Mouse (Mus musculus) forebrain, embryonic 13.5 days (tissue): Measurements from ENCODE around the gene ccdc198. TPM values are rescaled to one million over a fixed set of nuclear protein-coding genes. Genes with fewer than 3 reads are reported as not detected.

Experiments
- ATAC-seq: fragments of 200-750 bp; cut with Nextera tagmentation; 2 replicates; pipeline ENCODE4 v1.8.0; 2017
- H3K27ac ChIP-seq: fragments of 300-500 bp; sonication (generic); 2 replicates; pipeline ENCODE4 v1.5.1; 2015; ENCODE audit warnings: inconsistent platforms, mild to moderate bottlenecking, moderate library complexity
- H3K27me3 ChIP-seq: fragments of 300-500 bp; sonication (generic); 2 replicates; pipeline ENCODE4 v1.6.1; 2015; ENCODE audit warnings: mild to moderate bottlenecking, inconsistent platforms
- H3K36me3 ChIP-seq: fragments of 300-500 bp; sonication (generic); 2 replicates; pipeline ENCODE4 v1.6.1; 2015; ENCODE audit warnings: mild to moderate bottlenecking, inconsistent platforms; ENCODE audit not compliant: poor library complexity, severe bottlenecking
- H3K4me1 ChIP-seq: fragments of 300-500 bp; sonication (generic); 2 replicates; pipeline ENCODE4 v1.6.1; 2015; ENCODE audit warnings: inconsistent platforms
- H3K4me2 ChIP-seq: fragments of 300-500 bp; sonication (generic); 2 replicates; pipeline ENCODE4 v1.6.1; 2015; ENCODE audit warnings: inconsistent platforms, mild to moderate bottlenecking, moderate library complexity
- H3K4me3 ChIP-seq: fragments of 300-500 bp; sonication (generic); 2 replicates; pipeline ENCODE4 v1.5.1; 2015; ENCODE audit warnings: mild to moderate bottlenecking, inconsistent platforms
- H3K9ac ChIP-seq: fragments of 300-500 bp; sonication (generic); 2 replicates; pipeline ENCODE4 v1.6.1; 2015; ENCODE audit warnings: mild to moderate bottlenecking, inconsistent platforms
- H3K9me3 ChIP-seq: fragments of 300-500 bp; sonication (generic); replicated peaks from 2 replicates; pipeline ENCODE4 v1.6.1; 2016; ENCODE audit warnings: inconsistent platforms
- WGBS: fragments of 180-500 bp; shearing (Covaris S2); methylation state at CpG from one replicate; pipeline ENCODE4 v1.1.7; 2015; 5-methylcytosine and 5-hydroxymethylcytosine counted together
- polyA plus RNA-seq: library from polyadenylated mRNA; unstranded; fragments of >200 nt; fragmentation: Nextera tagmentation; extraction: Ambion mirVana; gene quantifications from 2 replicates; pipeline ENCODE4 v1.2.1, GENCODE M21; 2015

ccdc198 gene
- polyA plus RNA-seq, 1 experiment from 2014 or later: 0.09 TPM

GRCm38 (mm10) chr14:49173290-49174135 lies 71.8 kb downstream of the ccdc198 start:
- 59% methylated on average over 16 of the region's 16 CpGs for WGBS
- peak overlapping the region; percentile 92 for H3K4me2 ChIP-seq
- H3K9ac ChIP-seq: peak overlapping the region; percentile 98
- peak overlapping the region; percentile 95 for H3K4me3 ChIP-seq
- no peaks in the 10 kb centered on the region for H3K27me3 ChIP-seq
- ATAC-seq: no peak
- peaks cover 21% of the 10 kb centered on the region for H3K4me1 ChIP-seq
- peak overlapping the region; percentile 75; the same call in 1 of the 2 replicates for H3K27ac ChIP-seq
- H3K9me3 ChIP-seq: no peaks in the 10 kb centered on the region
- peaks cover 3% of the 10 kb centered on the region; the same call in 1 of the 2 replicates for H3K36me3 ChIP-seq

GRCm38 (mm10) chr14:49172582-49172988 lies 72.7 kb downstream of the ccdc198 start:
- H3K4me2 ChIP-seq: peak overlapping the region; percentile 92
- no peaks in the 10 kb centered on the region for H3K36me3 ChIP-seq
- peak overlapping the region; percentile 95 for H3K4me3 ChIP-seq
- H3K9ac ChIP-seq: peak overlapping the region; percentile 98
- H3K9me3 ChIP-seq: no peaks in the 10 kb centered on the region
- H3K27me3 ChIP-seq: no peaks in the 10 kb centered on the region
- peaks cover 21% of the 10 kb centered on the region for H3K4me1 ChIP-seq
- under 1% methylated on average over 39 of the region's 46 CpGs for WGBS
- peak; percentile 88 for ATAC-seq
- peak overlapping the region; percentile 75 for H3K27ac ChIP-seq

GRCm38 (mm10) chr14:49171867-49172581 lies 73.2 kb downstream of the ccdc198 start, which contains the start of gene Naa30:
Gene Naa30, plus strand, starts transcription at chr14:49172226.
- Histone ChIP-seq H3K9ac (peak within 1 kb of the TSS; percentile 98), H3K4me2 (peak within 1 kb of the TSS; percentile 92), H3K4me1 (peaks cover 21% of the 10 kb centered on the region), H3K4me3 (peak within 1 kb of the TSS; percentile 95), H3K27ac (peak within 1 kb of the TSS; percentile 75), H3K9me3 (no peaks in the 10 kb centered on the region), H3K27me3 (no peaks in the 10 kb centered on the region), H3K36me3 (no peaks in the 10 kb centered on the region)
- WGBS: under 1% methylated on average over 65 of the region's 86 CpGs
- peak; percentile 94 for ATAC-seq

GRCm38 (mm10) chr14:49171286-49171685 lies 74.0 kb downstream of the ccdc198 start:
- Histone ChIP-seq H3K4me1 (peaks cover 21% of the 10 kb centered on the region), H3K9me3 (no peaks in the 10 kb centered on the region), H3K4me3 (peak overlapping the region; percentile 95), H3K27ac (no peak overlapping the region), H3K4me2 (peak overlapping the region; percentile 92), H3K27me3 (no peaks in the 10 kb centered on the region), H3K9ac (0 out of 2 replicates have a peak overlapping the region, but pooled peaks have one; percentile 98), H3K36me3 (no peaks in the 10 kb centered on the region)
- 25% methylated on average over 8 of the region's 8 CpGs for WGBS
- peak; percentile 17 for ATAC-seq

Other genes with a start within 250 kb of the ccdc198 start
- gene Ap5m1, start 179.4 kb downstream of the ccdc198 start, polyA plus RNA-seq: 25.4 and 28.7 TPM in 2 replicates
- 74.4 TPM in 2 replicates for gene Exoc5, start 178.8 kb downstream of the ccdc198 start, polyA plus RNA-seq
- 11.3 and 11.5 TPM in 2 replicates for gene Naa30, start 73.2 kb downstream of the ccdc198 start, polyA plus RNA-seq